Mouse (Mus musculus) brain, embryonic 18.5 days (tissue): ENCODE results near the gene Tnpo2.

Source experiments
- DNase-seq: peaks from one replicate; pipeline ENCODE4 v3.0.0-alpha.2; 2012; ENCODE audit warnings: low read depth, low spot score

The Tnpo2 gene

GRCm38 (mm10) chr8:85036718-85037365 is at the start of gene Tnpo2:
Gene Tnpo2 (plus strand): TSS chr8:85036915.
- DNase-seq = peak; percentile 97

DNA sequence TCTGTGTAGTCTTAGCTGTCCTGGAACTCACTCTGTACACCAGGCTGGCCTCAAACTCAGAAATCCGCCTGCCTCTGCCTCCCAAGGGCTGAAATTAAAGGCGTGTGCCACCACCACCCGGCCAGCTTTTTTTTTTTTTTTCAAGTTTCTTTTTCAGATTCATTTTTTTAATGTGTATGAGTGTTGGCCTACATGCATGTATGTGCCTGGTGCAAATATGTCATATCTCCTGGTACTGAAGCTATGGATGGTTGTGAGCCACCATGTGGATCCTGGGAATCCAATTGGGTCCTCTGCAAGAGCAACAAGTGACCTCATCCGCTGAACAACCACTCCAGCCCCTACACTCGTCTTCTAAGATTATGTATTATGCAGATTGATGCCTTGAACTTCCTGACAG is 49.3 kb upstream of the Tnpo2 start:
- DNase-seq = no peak

DNA sequence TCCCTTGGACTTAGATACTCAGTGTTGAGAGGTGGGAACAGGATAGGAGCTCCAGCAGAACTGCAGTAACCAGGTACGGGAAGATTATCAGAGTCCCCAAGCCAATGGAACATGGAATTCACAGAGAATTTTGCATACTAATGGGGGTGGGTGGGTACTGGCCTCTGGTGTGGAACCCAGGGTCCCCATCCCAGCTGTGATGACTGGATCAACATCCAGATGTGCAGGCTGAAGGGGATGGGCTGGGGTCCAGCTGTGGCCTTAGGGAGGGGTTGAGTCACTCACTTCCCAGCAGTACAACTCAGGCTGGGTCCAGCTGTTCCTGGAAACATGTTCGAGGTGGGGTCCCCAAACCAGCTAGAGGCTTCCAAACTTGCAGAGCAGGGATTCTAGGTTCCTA is 48.8 kb upstream of the Tnpo2 start:
- no peak for DNase-seq

DNA sequence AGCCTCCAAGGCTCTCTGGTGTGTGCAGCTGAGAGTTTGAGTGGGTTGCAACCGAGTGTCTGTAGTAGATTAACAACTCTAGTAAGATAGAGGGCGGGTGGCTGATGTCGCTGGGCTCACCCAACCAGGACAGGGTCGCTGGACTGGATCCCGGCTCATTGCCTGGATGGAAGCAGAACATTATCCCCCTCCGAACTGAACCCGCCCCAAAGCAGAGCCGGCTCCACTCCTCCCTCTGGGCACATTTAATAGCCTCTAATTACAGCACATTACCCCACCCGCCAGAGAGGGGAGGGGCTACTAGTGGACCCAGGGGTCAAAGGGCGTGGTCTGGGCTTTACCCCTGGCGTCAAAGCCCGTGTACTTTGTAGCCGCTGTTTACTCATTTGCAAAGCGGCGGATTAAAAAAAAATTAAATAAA is 47.4 kb upstream of the Tnpo2 start:
- no peak for DNase-seq

DNA sequence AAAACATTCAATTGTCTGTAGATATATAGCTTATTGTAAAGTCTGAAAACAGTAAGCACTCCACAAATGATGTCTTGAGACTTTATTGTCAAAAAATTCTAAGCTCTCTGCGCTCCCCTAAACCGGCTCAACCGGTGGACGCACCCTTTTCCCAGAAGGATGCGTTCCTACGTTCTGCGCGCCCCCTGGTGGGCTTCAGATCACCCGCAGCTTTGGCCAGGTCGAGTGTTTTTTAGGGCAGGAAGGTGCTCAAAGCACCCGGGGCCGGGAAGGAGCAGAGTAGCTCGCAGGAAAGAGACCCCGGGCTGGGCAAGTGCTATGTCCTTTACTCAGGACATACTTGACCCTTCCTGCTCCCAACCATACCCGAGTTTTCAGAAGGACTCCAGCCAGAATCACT is 46.9 kb upstream of the Tnpo2 start:
- DNase-seq = no peak

- peak; percentile 96 for DNase-seq
These were observed 46.4 kb upstream of the Tnpo2 start, which contains the start of gene Hook2 for GRCm38 (mm10) chr8:84990349-84990748. Gene Hook2 (plus strand): TSS chr8:84990603.

DNA sequence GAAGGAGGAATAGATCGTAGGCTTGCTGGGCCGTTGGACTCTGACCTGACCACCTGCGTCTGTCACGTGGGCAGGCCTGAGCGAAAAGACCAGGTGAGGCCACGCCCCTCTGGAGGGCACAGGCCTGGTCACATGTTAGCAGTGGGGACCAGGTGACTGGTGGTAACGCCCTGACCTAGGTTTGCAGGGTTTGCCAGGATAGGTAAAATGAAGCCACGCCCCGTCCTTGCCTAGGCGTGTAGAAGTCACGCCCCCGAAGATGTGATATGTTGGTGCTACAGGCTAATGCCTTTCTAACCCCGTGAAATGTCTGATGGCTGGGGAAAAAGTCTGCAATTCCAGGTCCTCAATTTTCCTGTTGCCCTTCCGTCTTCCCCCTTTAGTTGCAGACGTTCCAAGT is 45.9 kb upstream of the Tnpo2 start:
- DNase-seq = no peak

- no peak for DNase-seq
These were observed 42.3 kb upstream of the Tnpo2 start for GRCm38 (mm10) chr8:84994375-84994774.

GRCm38 (mm10) chr8:84995680-84996079 is 41.0 kb upstream of the Tnpo2 start:
- no peak for DNase-seq

DNA sequence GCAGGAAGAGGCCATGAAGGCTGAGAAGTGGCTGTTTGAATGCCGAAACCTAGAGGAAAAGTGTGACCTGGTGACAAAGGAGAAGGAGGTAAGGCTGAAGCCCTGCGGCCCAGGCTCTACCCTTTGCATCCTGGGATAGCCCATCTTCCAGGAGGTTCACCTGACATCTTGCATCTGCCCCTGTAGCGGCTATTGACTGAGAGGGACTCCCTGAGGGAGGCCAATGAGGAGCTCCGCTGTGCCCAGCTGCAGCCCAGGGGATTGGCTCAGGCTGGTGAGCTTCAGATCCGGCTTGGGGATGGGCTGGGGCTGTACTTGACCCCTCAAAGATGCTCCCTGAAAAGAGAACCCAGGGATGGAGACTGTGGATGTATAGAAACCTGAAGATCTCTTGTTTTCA is 39.7 kb upstream of the Tnpo2 start:
- no peak for DNase-seq

GRCm38 (mm10) chr8:84997649-84998295 is 38.9 kb upstream of the Tnpo2 start:
- DNase-seq = no peak

- DNase-seq = no peak
These were observed 29.0 kb upstream of the Tnpo2 start for GRCm38 (mm10) chr8:85007686-85008085.

DNA sequence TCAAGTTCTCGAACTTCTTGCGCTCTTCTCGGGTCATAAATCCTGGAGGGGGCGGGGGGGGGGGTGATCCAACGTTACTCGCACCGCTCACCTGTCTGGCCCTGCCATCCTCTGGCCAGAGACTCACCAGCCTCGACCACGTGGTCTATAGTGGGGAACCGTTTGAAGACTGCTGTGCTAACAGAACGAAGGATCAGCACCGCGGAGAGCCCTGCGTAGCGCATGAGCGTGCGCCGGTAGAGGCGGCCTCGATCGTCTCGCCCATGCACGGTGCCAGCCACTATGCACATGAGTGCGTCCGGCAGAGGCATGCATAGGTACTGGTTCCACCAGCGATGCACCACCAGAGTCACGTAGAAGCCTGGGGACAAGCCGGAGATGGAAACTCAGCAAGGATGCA is 25.5 kb upstream of the Tnpo2 start:
- DNase-seq = no peak

GRCm38 (mm10) chr8:85013230-85013840 is 23.4 kb upstream of the Tnpo2 start:
- DNase-seq = no peak

DNA sequence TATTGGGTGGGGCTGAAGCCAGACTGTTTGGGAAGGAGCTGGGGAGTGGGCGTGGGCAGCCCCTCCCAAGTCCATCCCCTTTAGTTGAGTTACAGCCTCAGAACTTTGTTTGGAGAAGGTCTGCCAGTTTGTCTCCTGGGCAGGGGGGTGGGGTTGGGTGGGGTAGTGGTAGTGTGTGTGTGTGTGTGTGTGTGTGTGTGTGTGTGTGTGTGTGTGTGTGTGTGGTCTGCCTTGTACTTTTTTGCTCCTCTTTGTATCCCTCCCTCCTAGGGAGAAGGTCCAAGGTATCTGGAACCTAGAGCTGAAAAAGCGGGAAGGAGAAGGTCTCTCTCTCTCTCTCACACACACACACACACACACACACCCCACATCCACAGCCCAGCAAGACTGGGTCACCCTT is 22.3 kb upstream of the Tnpo2 start, which contains the start of gene Best2:
Best2 (minus strand) TSS at position 101 of the 400 bp plus-strand sequence.
- no peak for DNase-seq

- DNase-seq = no peak
These were observed 20.0 kb upstream of the Tnpo2 start for GRCm38 (mm10) chr8:85016724-85017123.

DNA sequence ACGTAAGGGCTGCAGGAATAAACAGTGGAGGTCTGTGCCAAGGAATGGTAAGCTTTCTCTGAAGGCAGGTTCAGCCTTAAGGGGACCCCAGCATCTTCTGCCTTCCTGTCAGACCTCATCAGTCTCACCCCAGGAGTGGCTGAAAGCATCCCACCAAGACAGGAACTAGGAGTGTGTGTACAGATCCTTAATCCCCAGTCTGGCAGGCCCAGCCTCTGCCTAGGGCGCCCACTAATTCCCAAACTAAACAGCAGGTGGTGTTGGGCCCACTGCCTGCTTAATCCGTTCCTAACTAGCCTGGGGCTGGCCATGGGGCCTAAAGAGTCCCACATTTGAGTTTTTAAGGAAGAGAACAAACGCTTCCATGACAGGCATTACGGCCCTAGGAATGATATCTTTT is 19.5 kb upstream of the Tnpo2 start:
- DNase-seq = no peak

GRCm38 (mm10) chr8:85021514-85022055 is 15.1 kb upstream of the Tnpo2 start:
- no peak for DNase-seq

DNA sequence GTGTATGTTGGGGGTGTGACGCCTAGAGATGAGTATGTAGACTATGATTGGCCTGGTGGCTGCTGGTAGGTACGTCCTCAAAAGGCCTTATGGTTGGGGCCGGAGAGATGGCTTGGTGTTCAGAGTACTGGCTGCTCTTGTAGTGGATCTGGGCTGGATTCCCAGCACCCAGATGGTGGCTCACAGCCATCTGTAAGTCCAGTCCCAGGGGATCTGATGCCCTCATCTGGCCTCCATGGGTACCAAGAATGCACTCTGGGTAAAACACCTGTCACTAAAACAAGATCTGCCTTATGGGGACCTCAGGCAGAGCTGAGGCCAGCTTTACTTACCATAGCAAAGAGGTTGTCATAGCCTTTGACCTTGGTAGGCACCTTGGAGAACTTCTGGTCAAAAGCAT is 12.9 kb upstream of the Tnpo2 start:
- DNase-seq = no peak

DNA sequence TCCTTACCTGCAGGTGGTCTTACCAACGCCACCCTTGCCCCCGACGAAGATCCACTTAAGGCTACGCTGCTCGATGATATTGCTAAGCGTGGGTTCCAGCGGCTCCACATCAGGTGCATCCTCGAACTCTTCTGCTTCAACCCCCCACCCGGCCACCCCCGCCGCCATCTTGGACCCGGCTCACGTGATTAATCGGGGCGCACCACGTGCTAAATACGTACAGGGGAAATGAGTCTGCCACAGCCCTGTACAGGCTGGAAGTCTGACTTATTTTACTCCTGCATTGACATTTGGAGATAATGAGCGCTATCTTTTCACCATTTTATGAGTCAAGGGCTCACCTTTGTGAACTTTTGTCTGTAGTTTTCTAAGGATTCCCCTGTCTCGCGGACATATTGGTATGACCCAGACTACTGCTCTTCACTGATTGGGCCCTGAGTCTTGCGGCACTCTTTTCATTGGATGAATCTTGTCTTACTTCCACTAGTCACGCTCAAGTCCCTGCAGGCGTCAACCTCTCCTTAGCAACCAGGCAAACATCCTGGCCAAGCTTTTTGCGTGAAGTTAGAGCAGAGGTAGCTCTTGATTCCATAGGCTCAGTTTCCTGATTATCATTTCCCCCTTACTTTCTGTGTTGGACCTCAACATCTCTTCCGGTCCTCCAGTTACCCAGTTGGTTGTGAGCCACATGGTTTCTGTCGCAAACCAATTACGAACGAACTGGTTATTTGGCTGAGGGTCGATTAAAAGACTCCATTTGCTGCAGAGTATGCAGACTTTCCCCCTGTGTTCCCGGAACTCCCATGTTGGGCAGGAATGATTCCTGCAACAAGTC is 11.4 kb upstream of the Tnpo2 start, which contains the start of gene Asna1:
Asna1 (minus strand) TSS at position 184 of the 835 bp plus-strand sequence.
- DNase-seq = peak; percentile 89

DNA sequence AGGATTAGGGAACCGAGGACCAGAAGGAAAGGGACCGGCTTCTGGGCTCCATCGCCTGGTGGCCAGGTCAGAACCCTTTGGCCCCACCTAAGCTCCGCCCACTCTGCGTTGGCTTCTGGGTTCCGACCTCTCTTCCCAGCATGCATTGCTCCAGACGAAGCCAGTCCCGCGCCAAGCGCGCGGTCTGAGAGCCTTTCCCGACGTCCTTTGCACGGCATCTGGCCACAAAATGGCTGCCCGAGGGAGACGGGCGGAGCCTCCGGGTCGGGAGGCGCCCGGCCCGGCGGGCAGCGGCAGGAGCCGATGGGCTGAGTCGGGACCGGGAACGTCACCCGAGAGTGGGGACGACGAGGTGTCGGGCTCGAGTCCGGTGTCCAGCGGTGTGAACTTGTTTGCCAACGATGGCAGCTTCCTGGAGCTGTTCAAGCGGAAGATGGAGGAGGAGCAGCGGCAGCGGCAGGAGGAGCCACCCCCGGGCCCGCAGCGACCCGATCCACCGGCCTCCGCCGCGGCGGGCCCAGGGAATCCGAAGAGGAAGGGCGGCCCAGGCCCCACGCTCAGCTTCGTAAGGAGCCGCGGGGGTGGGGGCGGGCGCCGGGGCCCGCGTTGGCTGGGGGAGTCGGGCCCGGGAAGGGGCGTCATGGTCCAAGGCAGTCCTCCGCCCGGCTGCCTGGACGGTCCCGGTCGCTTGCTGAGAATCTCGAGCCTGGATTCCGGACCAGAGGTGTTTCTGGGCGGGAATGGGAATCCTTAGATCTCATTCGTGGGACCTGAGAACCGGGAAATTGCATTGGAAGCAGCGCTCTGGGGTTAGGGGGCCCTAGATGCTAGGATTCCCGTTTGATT is 9.8 kb upstream of the Tnpo2 start, which contains the start of gene Trir:
Trir (plus strand) TSS at position 154 of the 846 bp plus-strand sequence.
- DNase-seq = peak; percentile 84
